In genomic region chr11:119602763-119603526, GRCm38 (mm10) we compare ENCODE assay signal across 7 mouse cellular contexts. TPM values are rescaled to one million over a fixed set of nuclear protein-coding genes. Genes with fewer than 3 reads are reported as not detected.
DNase-seq lines count a peak whose midpoint lies in the region; ATAC-seq lines count a peak whose summit lies in the region.

TSS of gene Rptor (plus strand) at chr11:119602905.

- H3K27ac ChIP-seq in intestine, embryonic 15.5 days, result peak within 1 kb of the TSS; percentile 83
- peak within 1 kb of the TSS; percentile 95 for H3K27ac ChIP-seq in midbrain, embryonic 10.5 days (replicated peaks)

- ATAC-seq in intestine, embryonic 15.5 days, result peak; percentile 99

- intact Hi-C loops in gastrocnemius, postnatal 36 days (cut with DNase I), result no loop called here
- intact Hi-C loops in left cerebral cortex, postnatal 25 days (cut with DNase I), result loop anchor here (2.0 kb wide), 2 partner anchors 54 to 112 kb away; partner anchors contain the start of gene Endov

- H3K4me2 ChIP-seq in intestine, embryonic 15.5 days (replicated peaks), result peak within 1 kb of the TSS; percentile 84

- no peaks in the 10 kb centered on the region for H3K27me3 ChIP-seq in intestine, embryonic 15.5 days (replicated peaks)
- no peaks in the 10 kb centered on the region for H3K27me3 ChIP-seq in midbrain, embryonic 10.5 days (ENCODE audit: low read depth, poor library complexity, severe bottlenecking)

- H3K4me1 ChIP-seq in intestine, embryonic 15.5 days (replicated peaks), result peaks cover 7% of the 10 kb centered on the region
- peaks cover 17% of the 10 kb centered on the region for H3K4me1 ChIP-seq in midbrain, embryonic 10.5 days

- peak within 1 kb of the TSS; percentile 99 for H3K9ac ChIP-seq in intestine, embryonic 15.5 days

- WGBS in intestine, embryonic 15.5 days, result under 1% methylated on average over 57 of the region's 63 CpGs
- WGBS in midbrain, embryonic 10.5 days, result under 1% methylated on average over 63 of the region's 63 CpGs

- no peaks in the 10 kb centered on the region for H3K36me3 ChIP-seq in intestine, embryonic 15.5 days
- H3K36me3 ChIP-seq in midbrain, embryonic 10.5 days, result peaks cover 23% of the 10 kb centered on the region

- no peaks in the 10 kb centered on the region for H3K9me3 ChIP-seq in intestine, embryonic 15.5 days
- no peaks in the 10 kb centered on the region for H3K9me3 ChIP-seq in midbrain, embryonic 10.5 days (replicated peaks)

- H3K4me3 ChIP-seq in intestine, embryonic 15.5 days (replicated peaks), result peak within 1 kb of the TSS; percentile 99
- H3K4me3 ChIP-seq in midbrain, embryonic 10.5 days, result peak within 1 kb of the TSS; percentile 100

- peak; percentile 98 for DNase-seq in adrenal gland, adult 2 months
- peak; percentile 95 for DNase-seq in embryo, embryonic 11.5 days (ENCODE audit: low read depth, low spot score)
- DNase-seq in gastrocnemius, postnatal 36 days, result peak; percentile 96 to 98
- DNase-seq in left cerebral cortex, postnatal 25 days (ENCODE audit: low spot score in 2 of 2), result peak; percentile 99
- DNase-seq in midbrain, embryonic 10.5 days (ENCODE audit: low spot score), result peak; percentile 97
- peak; percentile 98 for DNase-seq in right cerebral cortex, postnatal 4 days

RNA-seq across cellular contexts. Expression of gene Rptor, which starts in this region (rescaled TPM):
- 10 to 100 TPM; 43.7 to 47.7 TPM for total RNA-seq in adrenal gland, adult 2 months (2021)
- 37.7 and 45.2 TPM in 2 replicates for polyA plus RNA-seq in adrenal gland, adult 2 months (2012; rRNA removed)
- total RNA-seq in gastrocnemius, postnatal 36 days (2021), result 10 to 100 TPM; 23.6 to 25.9 TPM
- 9.0 and 10.1 TPM in 2 replicates for polyA plus RNA-seq in intestine, embryonic 15.5 days (2015; fragmentation: Nextera tagmentation; extraction: Ambion mirVana)
- 10 to 100 TPM; 57.5 to 62.0 TPM for total RNA-seq in left cerebral cortex, postnatal 25 days (2021)
- polyA plus RNA-seq in midbrain, embryonic 10.5 days (2016; fragmentation: Nextera tagmentation; extraction: Ambion mirVana), result 11.0 and 12.1 TPM in 2 replicates

Comparison
In these comparisons a context has a peak if more than half of its experiments do, and no peak if none do; other contexts are left out.
1. Peak in every context shown above with its lines: DNase-seq, ATAC-seq, H3K4me3 ChIP-seq and H3K27ac ChIP-seq.